Mouse (Mus musculus) intestine, embryonic 15.5 days (tissue): ENCODE measurements around the gene Gm20538. TPM values are rescaled to one million over a fixed set of nuclear protein-coding genes. Genes with fewer than 3 reads are reported as not detected.
A peak's percentile ranks its signal among the peaks of the same experiment; 100 is the strongest.

Experiments used
- ATAC-seq: fragments of 200-750 bp; cut with Nextera tagmentation; 2 replicates; pipeline ENCODE4 v1.8.0; 2017; ENCODE audit warnings: moderate TSS enrichment, moderate library complexity
- H3K27ac ChIP-seq: fragments of 300-500 bp; sonication (generic); 2 replicates; pipeline ENCODE4 v1.5.1; 2015; ENCODE audit warnings: mild to moderate bottlenecking, inconsistent platforms
- H3K27me3 ChIP-seq: fragments of 300-500 bp; sonication (generic); replicated peaks from 2 replicates; pipeline ENCODE4 v1.6.1; 2015; ENCODE audit warnings: inconsistent platforms
- H3K36me3 ChIP-seq: fragments of 300-500 bp; sonication (generic); 2 replicates; pipeline ENCODE4 v1.6.1; 2015; ENCODE audit warnings: inconsistent platforms
- H3K4me1 ChIP-seq: fragments of 300-500 bp; sonication (generic); replicated peaks from 2 replicates; pipeline ENCODE4 v1.6.1; 2015; ENCODE audit warnings: inconsistent platforms
- H3K4me2 ChIP-seq: fragments of 300-500 bp; sonication (generic); replicated peaks from 2 replicates; pipeline ENCODE4 v1.6.1; 2015; ENCODE audit warnings: mild to moderate bottlenecking, inconsistent platforms
- H3K4me3 ChIP-seq: fragments of 300-500 bp; sonication (generic); replicated peaks from 2 replicates; pipeline ENCODE4 v1.5.1; 2015; ENCODE audit warnings: inconsistent platforms
- H3K9ac ChIP-seq: fragments of 300-500 bp; sonication (generic); 2 replicates; pipeline ENCODE4 v1.6.1; 2015; ENCODE audit warnings: inconsistent platforms
- H3K9me3 ChIP-seq: fragments of 300-500 bp; sonication (generic); 2 replicates; pipeline ENCODE4 v1.6.1; 2016; ENCODE audit warnings: inconsistent platforms
- WGBS: fragments of 180-500 bp; shearing (Covaris S2); methylation state at CpG from one replicate; pipeline ENCODE4 v1.1.7; 2015; 5-methylcytosine and 5-hydroxymethylcytosine counted together
- polyA plus RNA-seq: library from polyadenylated mRNA; unstranded; fragments of >200 nt; fragmentation: Nextera tagmentation; extraction: Ambion mirVana; gene quantifications from 2 replicates; pipeline ENCODE4 v1.2.1, GENCODE M21; 2015

Gene Gm20538
- polyA plus RNA-seq: not detected in 2 replicates

DNA sequence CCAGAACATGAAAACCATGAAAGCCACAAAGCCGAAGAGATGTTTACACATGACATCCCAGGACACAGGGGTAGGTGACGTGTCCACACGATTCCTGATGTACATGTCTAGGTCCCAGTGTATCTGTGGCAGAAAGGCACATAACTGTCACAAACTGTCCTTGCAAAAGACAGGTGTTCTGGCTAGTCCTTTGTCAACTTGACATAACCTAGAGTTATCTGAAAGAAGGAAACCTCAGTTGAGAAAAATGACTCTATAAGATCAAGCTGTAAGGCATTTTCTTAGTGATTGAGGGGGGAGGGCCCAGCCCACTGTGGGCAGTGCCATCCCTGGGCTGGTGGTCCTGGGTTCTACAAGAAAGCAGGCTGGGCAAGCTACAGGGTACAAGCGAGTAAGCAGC, at the start of gene Gm20538:
Gene Gm20538 (minus strand): TSS at position 101 of the 400 bp plus-strand sequence.
- WGBS: 95% methylated on average over 4 of the region's 4 CpGs
- Histone ChIP-seq H3K4me3 (no peak within 1 kb of the TSS), H3K36me3 (peaks cover 31% of the 10 kb centered on the region), H3K27ac (no peak within 1 kb of the TSS), H3K27me3 (no peaks in the 10 kb centered on the region), H3K4me1 (peaks cover 3% of the 10 kb centered on the region; the same call in 1 of the 2 replicates), H3K4me2 (no peak within 1 kb of the TSS), H3K9ac (no peak within 1 kb of the TSS), H3K9me3 (no peaks in the 10 kb centered on the region)
- no peak for ATAC-seq

DNA sequence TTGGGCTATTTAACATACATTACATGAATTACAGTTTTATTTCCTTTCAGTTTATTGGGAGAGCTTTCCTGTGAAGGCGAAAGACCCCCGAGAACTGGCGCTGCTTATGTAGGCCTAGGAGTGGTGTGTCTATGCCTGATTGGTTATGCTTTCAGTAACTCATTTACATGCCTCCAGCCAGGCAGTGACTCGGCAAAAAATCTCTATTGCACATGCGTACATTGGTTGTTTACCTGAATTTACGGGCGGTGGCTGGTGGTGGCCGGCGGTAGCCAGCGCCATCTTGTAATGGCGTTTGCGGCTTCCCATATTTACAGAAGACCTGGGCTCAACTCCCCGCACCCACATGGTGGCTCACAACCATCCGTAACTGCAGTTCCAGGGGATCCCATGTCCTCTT, 41.5 kb upstream of the Gm20538 start:
- Histone ChIP-seq H3K9me3 (no peaks in the 10 kb centered on the region), H3K4me2 (no peak overlapping the region), H3K27ac (no peak overlapping the region), H3K36me3 (no peaks in the 10 kb centered on the region), H3K4me3 (no peak overlapping the region), H3K27me3 (no peaks in the 10 kb centered on the region), H3K9ac (no peak overlapping the region), H3K4me1 (no peaks in the 10 kb centered on the region)
- WGBS: 95% methylated on average over 14 of the region's 14 CpGs
- ATAC-seq: no peak

DNA sequence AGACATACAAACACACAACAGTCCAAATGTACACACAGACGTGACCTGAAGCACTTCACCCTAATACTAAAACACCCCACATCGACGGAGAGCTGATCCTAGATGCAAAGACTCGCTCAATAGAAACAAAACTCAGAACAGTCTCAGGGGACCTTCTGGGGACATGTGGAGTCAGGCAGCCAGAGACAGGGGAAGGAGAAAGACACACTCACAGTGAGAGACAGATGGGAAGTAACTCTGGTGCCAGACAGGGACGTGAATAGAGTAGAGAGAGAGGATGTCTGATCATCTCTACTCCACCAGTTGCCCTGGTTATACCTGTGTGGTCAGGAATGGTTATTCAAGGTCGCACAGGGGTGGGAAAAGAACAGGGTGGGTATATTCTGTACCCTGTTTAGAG, 39.0 kb upstream of the Gm20538 start:
- H3K4me1 ChIP-seq: no peaks in the 10 kb centered on the region
- no peak overlapping the region for H3K4me2 ChIP-seq
- WGBS: 76% methylated on average over 6 of the region's 6 CpGs
- no peaks in the 10 kb centered on the region for H3K9me3 ChIP-seq
- no peak overlapping the region for H3K9ac ChIP-seq
- no peak overlapping the region for H3K4me3 ChIP-seq
- no peak overlapping the region for H3K27ac ChIP-seq
- no peaks in the 10 kb centered on the region for H3K36me3 ChIP-seq
- H3K27me3 ChIP-seq: peaks cover 5% of the 10 kb centered on the region; the same call in 1 of the 2 replicates
- ATAC-seq: no peak

DNA sequence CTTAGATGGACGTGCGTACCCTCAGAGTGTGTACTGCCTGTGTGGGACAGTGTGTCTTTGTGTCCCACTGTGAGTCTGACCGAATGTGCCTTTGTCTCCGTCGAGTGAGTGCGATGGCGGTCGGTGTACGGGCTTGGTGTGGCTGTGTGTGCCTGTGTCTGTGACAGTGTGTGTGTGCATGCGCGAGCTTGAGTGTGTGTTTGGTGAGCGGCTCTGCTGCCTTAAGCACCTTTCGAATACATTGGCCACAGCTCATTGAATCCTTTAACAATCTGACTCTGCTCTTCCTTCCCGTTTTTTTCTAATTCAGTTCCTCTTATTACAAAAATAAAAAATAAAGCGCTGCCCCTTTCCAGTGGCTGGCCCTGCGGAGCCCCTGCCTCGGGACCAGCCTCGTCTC, 38.4 kb upstream of the Gm20538 start:
- H3K4me2 ChIP-seq: no peak overlapping the region
- no peaks in the 10 kb centered on the region for H3K9me3 ChIP-seq
- H3K9ac ChIP-seq: no peak overlapping the region
- no peak overlapping the region for H3K27ac ChIP-seq
- peaks cover 7% of the 10 kb centered on the region for H3K27me3 ChIP-seq
- no peak overlapping the region for H3K4me3 ChIP-seq
- no peaks in the 10 kb centered on the region for H3K36me3 ChIP-seq
- no peaks in the 10 kb centered on the region for H3K4me1 ChIP-seq
- 83% methylated on average over 18 of the region's 18 CpGs for WGBS
- ATAC-seq: no peak

DNA sequence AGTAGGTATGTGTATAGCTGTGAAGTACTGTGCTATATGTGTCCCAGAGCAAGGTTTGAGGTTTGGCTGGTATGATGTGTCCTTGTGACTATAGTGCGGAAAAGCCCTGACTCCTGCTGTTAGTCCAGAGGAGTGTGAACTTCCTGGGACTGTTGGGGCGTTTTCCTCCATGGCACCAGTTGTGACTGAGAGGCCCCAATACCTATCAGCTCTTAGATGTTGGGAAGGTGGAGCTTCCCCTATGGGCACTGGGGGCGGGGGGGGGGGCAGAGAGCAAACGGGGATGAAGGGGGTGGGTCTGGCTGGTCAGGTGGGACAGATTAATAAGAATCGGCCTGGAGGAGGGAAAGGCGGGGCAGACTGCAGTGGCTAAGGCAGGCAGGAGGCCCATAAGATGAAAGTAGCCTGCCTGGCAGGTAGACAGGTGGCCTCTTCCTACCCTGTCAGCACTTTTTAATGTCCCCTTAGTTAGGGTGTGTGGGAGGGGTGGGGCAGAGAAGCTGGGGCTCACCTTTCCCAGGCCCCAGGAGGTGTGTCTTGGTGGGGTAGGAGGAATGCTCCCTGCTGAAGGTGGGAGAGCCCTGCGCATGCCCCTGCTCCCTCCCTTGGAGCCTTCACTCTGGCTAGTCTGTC, 37.1 kb upstream of the Gm20538 start:
- H3K9me3 ChIP-seq: no peaks in the 10 kb centered on the region
- H3K27me3 ChIP-seq: peaks cover 11% of the 10 kb centered on the region
- 53% methylated on average over 6 of the region's 7 CpGs for WGBS
- H3K9ac ChIP-seq: no peak overlapping the region
- no peaks in the 10 kb centered on the region for H3K4me1 ChIP-seq
- H3K27ac ChIP-seq: no peak overlapping the region
- H3K36me3 ChIP-seq: no peaks in the 10 kb centered on the region
- no peak overlapping the region for H3K4me3 ChIP-seq
- ATAC-seq: peak; percentile 56
- no peak overlapping the region for H3K4me2 ChIP-seq

DNA sequence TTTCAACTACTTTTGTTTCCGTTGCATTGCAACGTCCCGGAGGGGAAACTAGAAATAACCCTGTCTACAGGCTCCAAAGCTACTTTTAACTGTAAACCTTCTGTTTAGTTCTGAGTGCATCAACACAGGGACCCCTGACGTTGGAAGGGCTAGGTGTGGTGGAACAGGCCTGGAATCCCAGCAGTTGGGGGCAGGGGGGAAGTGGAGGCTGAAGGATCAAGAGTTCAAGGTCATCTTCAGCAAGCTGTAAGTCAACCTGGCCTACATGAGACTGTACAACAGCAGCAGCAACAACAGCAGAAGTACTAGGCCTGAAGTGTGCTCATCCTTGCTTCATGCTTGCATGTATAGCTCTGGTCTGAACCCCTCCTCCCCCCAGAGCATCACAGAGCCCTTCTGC, 35.4 kb upstream of the Gm20538 start:
- peaks cover 11% of the 10 kb centered on the region for H3K27me3 ChIP-seq
- H3K36me3 ChIP-seq: no peaks in the 10 kb centered on the region
- 41% methylated on average over 4 of the region's 4 CpGs for WGBS
- H3K4me1 ChIP-seq: no peaks in the 10 kb centered on the region
- ATAC-seq: no peak
- no peak overlapping the region for H3K4me3 ChIP-seq
- H3K9me3 ChIP-seq: no peaks in the 10 kb centered on the region
- no peak overlapping the region for H3K27ac ChIP-seq
- H3K4me2 ChIP-seq: no peak overlapping the region
- H3K9ac ChIP-seq: no peak overlapping the region

DNA sequence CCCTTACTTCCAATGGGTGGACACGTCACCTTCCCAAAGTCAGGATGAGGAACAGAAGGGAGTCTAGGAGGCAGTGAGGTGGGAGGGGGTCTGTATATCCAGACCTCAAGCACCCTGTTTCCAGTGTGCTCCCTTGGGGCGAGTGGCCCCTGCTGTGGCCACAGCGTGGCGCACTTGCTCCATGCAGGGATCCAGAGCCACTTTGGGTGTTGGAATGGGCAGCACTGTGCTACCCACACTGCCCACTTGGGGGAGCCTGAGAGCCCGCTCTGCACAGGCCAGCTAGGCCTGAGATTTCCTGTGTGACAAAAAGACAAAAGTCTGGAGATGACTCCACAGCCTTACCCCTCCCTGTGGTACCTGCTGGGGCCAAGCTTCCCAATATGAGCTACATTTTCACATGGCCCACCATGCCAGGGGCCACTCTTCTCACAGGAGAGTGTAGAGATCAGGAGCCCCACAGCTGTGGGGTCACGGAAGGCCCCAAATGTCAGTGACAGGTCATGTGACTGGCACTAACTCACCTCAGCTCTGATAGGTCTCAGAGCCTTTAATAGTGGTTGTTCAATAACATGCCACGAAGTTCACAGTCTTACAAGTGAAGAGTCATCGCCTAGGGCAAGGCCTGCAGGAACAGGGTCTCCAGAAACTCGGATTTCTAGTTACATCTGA, 30.1 kb upstream of the Gm20538 start:
- ATAC-seq: peak; percentile 86
- Histone ChIP-seq H3K4me1 (0 out of 2 replicates have a peak, but pooled peaks cover 2% of the 10 kb centered on the region), H3K27ac (no peak overlapping the region), H3K9ac (no peak overlapping the region), H3K36me3 (no peaks in the 10 kb centered on the region), H3K27me3 (peaks cover 11% of the 10 kb centered on the region), H3K4me2 (no peak overlapping the region), H3K9me3 (no peaks in the 10 kb centered on the region), H3K4me3 (no peak overlapping the region)
- 35% methylated on average over 9 of the region's 9 CpGs for WGBS

DNA sequence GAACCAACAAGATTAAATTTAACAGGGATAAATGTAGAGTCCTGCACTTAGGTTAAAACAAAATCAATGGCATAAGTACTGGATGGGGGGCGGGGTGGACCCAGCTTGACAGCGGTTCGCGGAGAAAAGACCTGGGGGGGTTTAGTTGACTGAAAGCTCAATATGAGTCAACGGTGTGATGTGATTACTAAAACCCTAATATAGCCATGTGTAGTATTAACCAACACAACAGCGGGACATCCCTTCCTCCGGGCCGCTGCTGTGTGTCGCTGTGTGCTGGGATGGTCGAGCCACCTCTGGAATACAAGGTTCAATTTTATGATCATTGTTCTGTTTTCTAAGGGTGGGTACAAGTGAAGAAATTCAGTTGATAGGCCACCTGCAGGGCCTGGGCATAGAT, 29.5 kb upstream of the Gm20538 start:
- WGBS: 77% methylated on average over 10 of the region's 10 CpGs
- ATAC-seq: 0 out of 2 replicates have a peak, but pooled peaks have one; percentile 28

DNA sequence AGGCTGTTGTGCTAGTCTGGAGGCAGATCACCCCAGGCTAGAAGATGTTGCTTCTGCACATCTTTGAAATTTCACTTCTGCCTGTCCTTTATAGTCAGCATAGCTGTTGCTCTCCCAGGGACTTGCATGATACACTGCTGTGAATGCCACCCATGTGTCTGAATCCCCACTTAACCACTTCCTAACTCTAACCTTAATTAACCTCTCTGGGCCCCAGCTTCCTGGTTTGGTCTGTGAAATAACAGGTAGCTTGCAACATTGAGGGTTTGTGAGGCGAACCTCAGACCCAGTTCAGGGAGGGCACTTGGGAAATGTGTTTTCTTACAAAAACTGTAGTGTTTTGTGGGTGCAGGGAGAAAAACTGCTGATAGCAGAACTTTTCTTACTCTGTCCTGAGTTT, 25.4 kb upstream of the Gm20538 start:
- H3K9me3 ChIP-seq: no peaks in the 10 kb centered on the region
- no peak overlapping the region for H3K9ac ChIP-seq
- no peak overlapping the region for H3K4me3 ChIP-seq
- peaks cover 5% of the 10 kb centered on the region; the same call in 1 of the 2 replicates for H3K36me3 ChIP-seq
- no peak overlapping the region for H3K4me2 ChIP-seq
- H3K4me1 ChIP-seq: 0 out of 2 replicates have a peak, but pooled peaks cover 2% of the 10 kb centered on the region
- WGBS: 72% methylated on average over 1 of the region's 1 CpGs
- H3K27ac ChIP-seq: no peak overlapping the region
- no peak for ATAC-seq
- no peaks in the 10 kb centered on the region for H3K27me3 ChIP-seq

More for the DNA sequence above, 29.5 kb upstream of the Gm20538 start:
- Histone ChIP-seq H3K4me3 (no peak overlapping the region), H3K27ac (no peak overlapping the region), H3K9me3 (no peaks in the 10 kb centered on the region), H3K4me2 (no peak overlapping the region), H3K4me1 (0 out of 2 replicates have a peak, but pooled peaks cover 2% of the 10 kb centered on the region), H3K27me3 (peaks cover 8% of the 10 kb centered on the region), H3K9ac (no peak overlapping the region), H3K36me3 (no peaks in the 10 kb centered on the region)

DNA sequence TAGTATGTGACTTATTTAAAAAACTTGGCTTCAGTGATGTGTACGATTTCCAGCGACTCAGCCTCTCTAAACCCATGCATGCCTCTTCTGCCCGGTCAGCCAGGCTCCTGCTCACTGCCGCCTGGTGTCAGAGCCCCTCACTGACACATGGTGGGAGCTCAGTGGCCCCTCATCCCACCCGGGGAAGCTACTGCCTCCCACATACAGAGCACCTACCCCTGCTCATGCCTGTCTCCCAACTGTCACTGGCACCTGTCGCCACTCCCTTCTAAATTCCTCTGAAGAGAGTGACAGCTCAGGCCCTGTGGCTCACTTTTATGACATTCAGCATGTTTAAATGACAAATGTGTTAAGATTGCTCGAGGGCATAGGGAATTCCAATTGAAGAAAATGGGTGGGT, 23.6 kb upstream of the Gm20538 start:
- no peaks in the 10 kb centered on the region for H3K27me3 ChIP-seq
- H3K4me3 ChIP-seq: no peak overlapping the region
- 0 out of 2 replicates have a peak, but pooled peaks cover 2% of the 10 kb centered on the region for H3K4me1 ChIP-seq
- no peak overlapping the region for H3K9ac ChIP-seq
- 57% methylated on average over 7 of the region's 7 CpGs for WGBS
- H3K9me3 ChIP-seq: no peaks in the 10 kb centered on the region
- ATAC-seq: no peak
- H3K27ac ChIP-seq: no peak overlapping the region
- H3K4me2 ChIP-seq: no peak overlapping the region
- peaks cover 20% of the 10 kb centered on the region for H3K36me3 ChIP-seq

DNA sequence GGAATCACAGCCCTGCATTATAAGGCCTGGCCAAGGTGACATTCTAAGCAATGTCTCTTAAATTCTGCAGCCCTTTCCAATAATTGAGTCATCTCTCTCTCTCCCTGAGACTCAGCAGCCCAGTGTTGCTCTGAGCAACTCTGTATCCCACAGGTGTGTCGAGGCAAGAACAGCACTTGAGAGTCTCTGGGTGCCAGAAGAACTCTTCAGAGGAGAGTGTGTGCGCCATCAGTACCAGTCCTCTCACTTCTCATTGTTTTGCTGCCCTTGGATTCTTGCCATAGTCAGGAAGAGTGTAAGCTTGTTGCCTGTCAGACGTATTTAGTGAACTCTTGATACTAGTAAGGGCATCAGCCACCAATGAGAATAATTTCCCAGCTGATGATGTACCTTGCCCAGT, 15.1 kb upstream of the Gm20538 start:
- ATAC-seq: no peak
- Histone ChIP-seq H3K9ac (no peak overlapping the region), H3K4me2 (no peak overlapping the region), H3K9me3 (no peaks in the 10 kb centered on the region), H3K4me3 (no peak overlapping the region), H3K4me1 (peaks cover 11% of the 10 kb centered on the region), H3K27ac (no peak overlapping the region), H3K27me3 (no peaks in the 10 kb centered on the region), H3K36me3 (peaks cover 56% of the 10 kb centered on the region)
- 89% methylated on average over 3 of the region's 3 CpGs for WGBS

DNA sequence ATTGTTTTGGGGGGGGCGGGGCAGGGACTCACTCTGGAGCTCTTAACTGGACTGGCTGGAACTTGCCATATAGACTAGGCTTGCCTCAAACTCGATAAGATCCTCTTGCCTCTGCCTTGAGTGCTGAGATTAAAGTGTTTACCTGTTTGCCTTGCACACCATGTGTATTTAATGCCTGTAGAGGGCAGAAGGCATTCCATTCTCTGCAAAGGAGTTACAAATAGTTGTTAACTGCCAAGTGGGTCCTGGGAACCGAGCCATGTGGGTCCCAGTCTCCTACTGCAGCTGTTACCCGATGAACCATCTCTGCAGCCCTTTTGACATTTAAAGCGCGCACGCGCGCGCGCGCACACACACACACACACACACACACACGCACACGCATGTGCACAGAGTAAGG, 11.4 kb upstream of the Gm20538 start:
- peaks cover 25% of the 10 kb centered on the region for H3K36me3 ChIP-seq
- ATAC-seq: no peak
- H3K27ac ChIP-seq: no peak overlapping the region
- H3K27me3 ChIP-seq: no peaks in the 10 kb centered on the region
- H3K4me1 ChIP-seq: peaks cover 11% of the 10 kb centered on the region
- no peak overlapping the region; the same call in 1 of the 2 replicates for H3K4me3 ChIP-seq
- H3K9ac ChIP-seq: no peak overlapping the region
- H3K9me3 ChIP-seq: no peaks in the 10 kb centered on the region
- WGBS: 86% methylated on average over 14 of the region's 14 CpGs
- peak overlapping the region; percentile 69 for H3K4me2 ChIP-seq
